Mouse (Mus musculus) forebrain, embryonic 11.5 days (tissue): ENCODE measurements around the gene Pef1. TPM values are rescaled to one million over a fixed set of nuclear protein-coding genes. Genes with fewer than 3 reads are reported as not detected.

ENCODE experiments used
- ATAC-seq: fragments of 200-750 bp; cut with Nextera tagmentation; replicated peaks from 2 replicates; pipeline ENCODE4 v1.8.0; 2017; ENCODE audit warnings: moderate TSS enrichment; ENCODE audit not compliant: low FRiP score
- DNase-seq: peaks from one replicate; pipeline ENCODE4 v3.0.0-alpha.2; 2017; ENCODE audit warnings: low spot score
- H3K27ac ChIP-seq: fragments of 300-500 bp; sonication (generic); 2 replicates; pipeline ENCODE4 v1.5.1; 2014; ENCODE audit warnings: low read depth, low read length
- H3K27me3 ChIP-seq: fragments of 300-500 bp; sonication (generic); 2 replicates; pipeline ENCODE4 v1.6.1; 2014; ENCODE audit warnings: mild to moderate bottlenecking, low read length, mixed read lengths; ENCODE audit not compliant: control insufficient read depth, insufficient read depth
- H3K36me3 ChIP-seq: fragments of 300-500 bp; sonication (generic); 2 replicates; pipeline ENCODE4 v1.6.1; 2014; ENCODE audit warnings: mild to moderate bottlenecking, low read length, moderate library complexity, mixed read lengths; ENCODE audit not compliant: control insufficient read depth, insufficient read depth
- H3K4me1 ChIP-seq: fragments of 300-500 bp; sonication (generic); replicated peaks from 2 replicates; pipeline ENCODE4 v1.6.1; 2014; ENCODE audit warnings: low read length, mixed read lengths; ENCODE audit not compliant: control insufficient read depth, insufficient read depth
- H3K4me2 ChIP-seq: fragments of 300-500 bp; sonication (generic); 2 replicates; pipeline ENCODE4 v1.6.1; 2014; ENCODE audit warnings: low read depth, mild to moderate bottlenecking, low read length, moderate library complexity, mixed read lengths; ENCODE audit not compliant: severe bottlenecking
- H3K4me3 ChIP-seq: fragments of 300-500 bp; sonication (generic); 2 replicates; pipeline ENCODE4 v1.5.1; 2014; ENCODE audit warnings: low read depth, low read length
- H3K9ac ChIP-seq: fragments of 300-500 bp; sonication (generic); 2 replicates; pipeline ENCODE4 v1.6.1; 2014; ENCODE audit warnings: low read length
- H3K9me3 ChIP-seq: fragments of 300-500 bp; sonication (generic); 2 replicates; pipeline ENCODE4 v1.6.1; 2016; ENCODE audit warnings: low read length, mixed read lengths; ENCODE audit not compliant: control insufficient read depth
- WGBS: fragments of 180-500 bp; shearing (Covaris S2); extraction: QIAGEN DNeasy Blood & Tissue Kit; methylation state at CpG from one replicate; pipeline ENCODE4 v1.1.7; 2014; 5-methylcytosine and 5-hydroxymethylcytosine counted together
- polyA plus RNA-seq: library from polyadenylated mRNA; unstranded; fragments of >200 nt; fragmentation: Nextera tagmentation; extraction: Ambion mirVana; gene quantifications from 2 replicates; pipeline ENCODE4 v1.2.1, GENCODE M21; 2014

Pef1 gene
- polyA plus RNA-seq, result 62.7 and 75.8 TPM in 2 replicates

- ATAC-seq, result no peak
- H3K27me3 ChIP-seq, result no peaks in the 10 kb centered on the region
- peak within 1 kb of the TSS; percentile 25; the same call in 1 of the 2 replicates for H3K27ac ChIP-seq
- no peak within 1 kb of the TSS for H3K4me2 ChIP-seq
- no peaks in the 10 kb centered on the region for H3K36me3 ChIP-seq
- H3K4me3 ChIP-seq, result no peak within 1 kb of the TSS
- peaks cover 7% of the 10 kb centered on the region; the same call in 1 of the 2 replicates for H3K4me1 ChIP-seq
- H3K9ac ChIP-seq, result no peak within 1 kb of the TSS
- DNase-seq, result no peak
- H3K9me3 ChIP-seq, result no peaks in the 10 kb centered on the region
- 5% methylated on average over 6 of the region's 6 CpGs for WGBS
Measured at GRCm38 (mm10) chr4:130102111-130102651, at the start of gene Pef1. Gene Pef1, plus strand, starts transcription at chr4:130102558.

DNA sequence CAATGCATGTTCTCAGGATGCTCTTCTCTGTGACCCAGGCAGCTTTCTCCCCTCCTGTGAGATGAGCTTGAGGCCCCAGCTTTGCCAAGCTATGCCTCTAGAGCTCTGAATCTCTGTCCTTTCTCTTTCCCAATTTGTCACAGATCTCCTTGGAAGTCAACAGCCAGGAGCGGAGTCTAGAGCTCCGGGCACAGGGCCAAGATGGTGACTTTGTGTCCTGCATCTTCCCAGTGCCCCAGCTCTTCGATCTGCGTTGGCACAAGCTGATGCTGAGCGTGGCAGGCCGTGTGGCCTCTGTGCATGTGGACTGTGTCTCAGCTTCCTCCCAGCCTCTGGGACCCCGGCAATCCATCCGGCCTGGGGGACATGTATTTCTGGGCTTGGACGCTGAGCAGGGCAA lies 49.2 kb upstream of the Pef1 start:
- 96% methylated on average over 9 of the region's 9 CpGs for WGBS
- Histone ChIP-seq H3K4me1 (peaks cover 9% of the 10 kb centered on the region), H3K4me2 (no peak overlapping the region), H3K36me3 (no peaks in the 10 kb centered on the region), H3K9me3 (no peaks in the 10 kb centered on the region; the same call in 1 of the 2 replicates), H3K4me3 (no peak overlapping the region), H3K9ac (no peak overlapping the region), H3K27ac (no peak overlapping the region), H3K27me3 (no peaks in the 10 kb centered on the region; the same call in 1 of the 2 replicates)
- ATAC-seq, result no peak
- DNase-seq, result no peak

- no peaks in the 10 kb centered on the region for H3K27me3 ChIP-seq
- H3K9me3 ChIP-seq, result no peaks in the 10 kb centered on the region; the same call in 1 of the 2 replicates
- 65% methylated on average over 1 of the region's 1 CpGs for WGBS
- no peak overlapping the region for H3K4me3 ChIP-seq
- no peak overlapping the region for H3K27ac ChIP-seq
- DNase-seq, result no peak
- no peak overlapping the region for H3K4me2 ChIP-seq
- no peaks in the 10 kb centered on the region for H3K36me3 ChIP-seq
- H3K4me1 ChIP-seq, result peaks cover 9% of the 10 kb centered on the region
- no peak overlapping the region for H3K9ac ChIP-seq
- ATAC-seq, result no peak
Measured at GRCm38 (mm10) chr4:130054727-130055126, 47.6 kb upstream of the Pef1 start.

DNA sequence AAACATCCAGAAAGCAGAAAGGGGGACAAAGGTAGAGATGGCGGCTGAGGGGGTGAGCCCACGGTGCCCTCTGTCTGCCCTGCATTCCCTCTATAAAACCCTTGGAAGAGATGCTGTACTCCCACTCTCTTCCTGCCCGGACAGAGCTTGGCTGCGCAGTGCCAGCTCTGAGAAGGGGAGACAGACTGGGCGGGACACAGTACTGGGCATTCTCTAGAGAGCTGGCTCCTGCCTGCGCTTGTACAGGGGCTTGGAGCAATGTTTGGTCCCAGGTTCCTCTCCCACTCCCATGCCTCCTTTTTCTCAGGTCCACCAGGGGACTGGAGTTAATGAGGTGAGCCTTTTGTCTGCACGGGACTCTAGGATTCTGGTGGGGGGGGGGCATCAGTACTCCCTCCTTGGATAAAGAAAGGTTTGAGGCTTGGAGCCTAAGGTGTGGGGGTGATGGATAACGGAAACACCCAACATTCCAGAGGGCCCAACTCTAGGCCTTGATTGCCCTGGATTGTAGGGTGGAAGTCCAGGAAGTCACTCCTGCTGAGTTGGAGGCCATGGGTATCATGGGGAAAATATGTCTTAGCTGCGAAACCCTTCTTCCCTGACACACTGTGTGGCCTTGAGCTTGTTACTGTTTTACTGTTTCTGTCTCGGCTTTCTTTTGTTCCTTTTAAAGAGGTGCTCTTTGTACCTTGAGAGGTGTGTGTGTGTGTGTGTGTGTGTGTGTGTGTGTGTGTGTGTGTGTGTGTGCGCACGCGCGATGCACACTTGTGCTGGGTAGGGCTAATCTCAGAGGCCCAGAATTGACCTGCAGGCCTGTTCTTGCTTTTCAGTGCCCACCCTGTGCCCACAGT lies 47.0 kb upstream of the Pef1 start:
- H3K4me3 ChIP-seq, result no peak overlapping the region
- H3K9me3 ChIP-seq, result no peaks in the 10 kb centered on the region; the same call in 1 of the 2 replicates
- no peak overlapping the region for H3K27ac ChIP-seq
- no peak overlapping the region for H3K9ac ChIP-seq
- no peak for ATAC-seq
- no peaks in the 10 kb centered on the region for H3K27me3 ChIP-seq
- no peaks in the 10 kb centered on the region for H3K36me3 ChIP-seq
- WGBS, result 76% methylated on average over 14 of the region's 14 CpGs
- no peak for DNase-seq
- peaks cover 9% of the 10 kb centered on the region for H3K4me1 ChIP-seq
- no peak overlapping the region for H3K4me2 ChIP-seq

- Histone ChIP-seq H3K9me3 (no peaks in the 10 kb centered on the region; the same call in 1 of the 2 replicates), H3K9ac (no peak overlapping the region), H3K36me3 (no peaks in the 10 kb centered on the region), H3K4me3 (no peak overlapping the region), H3K27me3 (no peaks in the 10 kb centered on the region), H3K4me1 (peaks cover 9% of the 10 kb centered on the region), H3K4me2 (no peak overlapping the region), H3K27ac (no peak overlapping the region)
- 35% methylated on average over 3 of the region's 3 CpGs for WGBS
- DNase-seq (no peak), ATAC-seq (no peak)
Measured at GRCm38 (mm10) chr4:130056011-130056322, 46.4 kb upstream of the Pef1 start.

DNA sequence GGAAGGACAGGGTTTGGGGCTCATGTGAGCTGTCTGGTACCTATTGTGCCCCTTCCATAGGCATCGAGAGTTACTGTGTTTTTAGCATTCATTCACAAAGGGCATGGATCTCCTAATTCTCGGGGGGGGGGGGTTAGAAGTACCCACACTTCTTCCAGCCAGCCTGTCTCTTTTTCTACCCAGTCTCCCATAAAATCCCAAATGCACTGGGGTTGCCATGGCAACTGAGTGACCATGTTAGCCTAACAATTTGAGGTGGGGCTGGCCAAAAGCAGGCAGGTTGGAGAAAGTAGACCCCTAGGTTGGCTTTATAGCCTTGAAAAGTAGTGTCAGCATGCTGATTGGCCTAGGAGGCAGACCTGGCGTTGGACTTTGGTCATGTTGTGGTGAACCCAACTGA lies 45.9 kb upstream of the Pef1 start:
- Histone ChIP-seq H3K4me1 (peaks cover 9% of the 10 kb centered on the region), H3K4me3 (no peak overlapping the region), H3K9ac (no peak overlapping the region), H3K27me3 (no peaks in the 10 kb centered on the region), H3K9me3 (no peaks in the 10 kb centered on the region; the same call in 1 of the 2 replicates), H3K4me2 (no peak overlapping the region), H3K27ac (no peak overlapping the region), H3K36me3 (no peaks in the 10 kb centered on the region)
- ATAC-seq (no peak), DNase-seq (no peak)
- WGBS, result 48% methylated on average over 3 of the region's 3 CpGs

- ATAC-seq (no peak), DNase-seq (no peak)
- Histone ChIP-seq H3K9ac (no peak overlapping the region), H3K27me3 (0 out of 2 replicates have a peak, but pooled peaks cover 2% of the 10 kb centered on the region), H3K4me3 (no peak overlapping the region), H3K36me3 (no peaks in the 10 kb centered on the region), H3K4me2 (no peak overlapping the region), H3K27ac (no peak overlapping the region), H3K4me1 (peaks cover 4% of the 10 kb centered on the region), H3K9me3 (no peaks in the 10 kb centered on the region)
Measured at GRCm38 (mm10) chr4:130060937-130061336, 41.4 kb upstream of the Pef1 start.

DNA sequence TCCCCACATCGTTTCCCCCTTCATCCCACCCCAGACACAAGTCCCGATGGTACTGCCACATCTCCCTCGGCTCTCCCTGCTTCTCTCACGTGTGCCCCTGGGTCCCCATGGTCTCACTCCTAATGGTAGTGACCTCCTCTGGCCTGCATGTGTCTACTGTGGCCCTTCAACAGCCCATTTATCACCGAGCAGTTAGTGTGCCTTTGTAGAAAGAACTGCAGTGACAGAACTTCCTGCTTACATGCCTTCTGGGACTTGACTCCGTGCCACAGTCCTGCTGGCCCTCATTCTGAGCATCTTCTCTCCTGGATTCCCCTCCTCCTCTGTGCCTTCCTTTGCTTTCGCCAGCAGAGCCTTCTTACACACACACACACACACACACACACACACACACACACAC lies 39.2 kb upstream of the Pef1 start:
- H3K9ac ChIP-seq, result no peak overlapping the region
- H3K27ac ChIP-seq, result no peak overlapping the region
- ATAC-seq (no peak), DNase-seq (no peak)
- 84% methylated on average over 7 of the region's 7 CpGs for WGBS
- no peaks in the 10 kb centered on the region for H3K9me3 ChIP-seq
- no peak overlapping the region for H3K4me3 ChIP-seq
- H3K4me1 ChIP-seq, result no peaks in the 10 kb centered on the region
- 0 out of 2 replicates have a peak, but pooled peaks cover 2% of the 10 kb centered on the region for H3K27me3 ChIP-seq
- H3K4me2 ChIP-seq, result no peak overlapping the region
- H3K36me3 ChIP-seq, result no peaks in the 10 kb centered on the region
